Mouse (Mus musculus) left cerebral cortex, adult 11 months (tissue): Measurements from ENCODE around the gene Cdc40.
"Not testable (repeated sequence)": the region's sequence is repeated elsewhere in the genome, so short reads cannot be mapped to it uniquely, and the experiment has no call there.

Experiments
- DNase-seq: peaks from one replicate; pipeline ENCODE4 v3.0.0; 2022; ENCODE audit warnings: low spot score

The Cdc40 gene

GRCm38 (mm10) chr10:40868081-40868480 lies 15.0 kb downstream of the Cdc40 start:
- DNase-seq, result no peak

- no peak for DNase-seq
These were observed 25.5 kb downstream of the Cdc40 start for GRCm38 (mm10) chr10:40857599-40857998.

DNA sequence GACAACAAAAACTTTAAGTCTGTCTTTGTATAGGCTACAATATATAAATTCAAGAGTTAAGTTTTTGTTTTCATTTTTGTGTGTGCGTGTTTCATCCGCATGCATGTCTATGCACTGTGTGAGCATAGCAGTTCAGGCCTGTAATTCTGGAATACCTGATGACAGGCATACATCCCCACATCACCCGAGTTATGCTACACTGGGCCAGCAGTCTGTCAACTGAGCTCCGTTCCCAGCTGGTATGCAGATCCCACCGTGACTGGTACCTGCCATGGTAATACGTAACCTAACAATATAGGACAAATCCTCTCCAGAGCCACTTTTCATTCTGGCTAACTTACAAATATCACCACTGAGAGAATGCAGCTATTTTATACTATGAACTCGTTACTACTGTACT lies 26.4 kb downstream of the Cdc40 start:
- no peak for DNase-seq

- DNase-seq, result no peak
These were observed 27.5 kb downstream of the Cdc40 start for GRCm38 (mm10) chr10:40855616-40856015.

- no peak for DNase-seq
These were observed 32.0 kb downstream of the Cdc40 start for GRCm38 (mm10) chr10:40851138-40851537.

- no peak for DNase-seq
These were observed 32.5 kb downstream of the Cdc40 start for GRCm38 (mm10) chr10:40850644-40851043.

DNA sequence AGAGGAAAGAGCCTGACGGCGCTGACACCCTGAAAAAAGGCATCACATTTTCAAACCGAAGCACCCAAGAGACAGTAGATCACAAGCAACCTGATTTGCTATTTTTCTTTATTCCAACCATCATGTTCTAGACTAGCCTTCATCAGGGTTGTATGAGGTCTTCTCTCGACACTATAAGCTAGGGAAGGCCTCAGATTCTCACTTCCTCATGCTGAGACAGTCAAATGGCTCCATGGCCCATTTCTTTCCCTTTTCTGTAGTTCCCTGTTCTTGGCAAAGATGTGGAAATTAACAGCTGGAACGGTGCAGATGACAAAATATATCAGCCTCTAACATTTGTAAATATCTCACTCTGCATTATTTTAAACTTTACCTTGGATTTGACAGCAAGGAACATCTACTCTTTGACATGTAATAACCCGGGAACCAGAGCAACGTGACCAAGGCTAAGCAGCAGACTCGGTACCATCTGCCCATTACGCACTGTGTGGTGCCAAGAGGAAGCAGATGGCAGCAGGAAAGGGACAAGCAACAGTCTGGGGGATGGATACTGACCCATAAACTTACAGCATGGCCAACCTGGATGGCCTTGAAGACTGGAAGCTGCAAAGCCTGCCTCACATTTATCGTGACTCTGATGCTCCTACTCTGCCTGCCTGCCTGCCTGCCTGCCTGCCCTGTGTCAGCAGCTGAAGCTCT lies 35.8 kb downstream of the Cdc40 start:
- DNase-seq, result no peak

DNA sequence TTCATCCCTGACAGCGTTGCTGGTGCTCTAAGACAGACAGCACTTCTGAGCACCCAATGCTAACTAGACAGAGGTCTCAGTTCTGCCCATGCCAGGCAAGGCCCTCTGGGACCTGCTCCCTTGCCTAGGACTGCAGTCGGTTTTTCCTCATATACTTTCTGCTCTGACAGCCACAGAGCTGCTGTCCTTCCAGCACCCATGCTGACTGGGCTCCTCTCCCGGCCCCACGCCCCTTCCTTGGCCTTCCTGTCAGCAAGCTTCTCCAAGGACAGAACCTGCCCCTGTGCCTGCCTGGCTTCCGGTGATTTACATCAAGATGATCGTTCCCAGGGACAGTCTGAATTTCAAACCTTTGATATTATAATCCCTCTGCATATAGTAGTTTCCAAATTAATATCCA lies 37.5 kb downstream of the Cdc40 start:
- DNase-seq, result no peak

GRCm38 (mm10) chr10:40844546-40844945 lies 38.6 kb downstream of the Cdc40 start:
- no peak for DNase-seq

DNA sequence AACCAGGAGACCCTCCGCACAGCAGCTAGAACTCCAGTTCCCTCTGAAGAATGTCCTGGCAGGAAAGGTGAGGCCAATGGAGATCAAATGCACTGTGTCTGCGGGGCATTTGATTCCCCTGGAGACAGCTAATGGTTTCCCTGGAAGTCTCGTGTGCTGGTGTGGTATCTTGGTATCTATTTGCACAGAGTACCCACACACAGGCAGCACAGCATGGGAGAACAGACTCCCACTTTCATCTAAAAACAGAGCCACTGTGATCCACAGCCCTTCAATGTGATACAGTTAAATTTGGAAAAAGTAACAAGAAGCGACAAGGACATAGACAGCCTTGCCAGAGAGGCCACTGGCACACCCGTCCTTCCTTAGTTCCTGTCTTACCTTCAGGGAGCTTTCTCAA lies 39.3 kb downstream of the Cdc40 start:
- DNase-seq, result no peak

DNA sequence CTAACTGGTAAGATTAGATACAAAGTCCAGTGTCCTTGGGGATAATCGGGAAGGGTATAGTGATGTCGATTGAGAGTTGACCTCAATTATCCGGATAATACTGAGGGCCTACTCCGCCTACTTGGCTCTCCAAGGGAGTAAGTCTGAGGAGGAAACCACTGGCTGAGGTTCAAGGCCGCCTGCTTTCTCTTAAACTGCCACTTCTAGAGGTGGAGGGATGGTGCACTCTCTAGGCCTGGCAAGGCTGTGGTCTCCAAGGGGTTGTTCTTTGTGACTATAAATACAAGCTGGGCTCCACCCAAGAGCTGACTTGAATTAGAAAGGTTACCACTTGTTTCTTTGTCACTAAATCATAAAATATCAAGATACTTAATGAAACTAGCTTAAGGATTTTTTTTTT lies 43.0 kb downstream of the Cdc40 start:
- no peak for DNase-seq

DNA sequence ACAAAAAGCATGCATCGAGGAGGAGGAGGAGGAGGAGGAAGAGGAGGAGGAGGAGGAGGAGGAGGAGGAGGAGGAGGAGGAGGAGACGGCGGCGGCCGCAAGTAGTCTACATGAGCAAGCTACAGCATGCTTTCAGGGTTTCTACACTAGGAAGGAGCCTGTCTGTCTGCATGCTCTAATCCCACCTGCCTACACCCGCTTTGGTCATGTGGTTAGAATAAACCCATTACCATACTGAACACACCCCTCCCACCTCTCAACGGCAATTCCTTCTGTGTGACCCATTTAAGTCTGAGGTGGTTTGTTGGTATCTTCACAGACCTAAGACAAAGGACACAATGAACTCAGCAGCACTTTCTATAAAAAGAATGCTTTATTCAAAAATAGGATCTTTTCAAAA lies 51.8 kb downstream of the Cdc40 start:
- DNase-seq, result no peak

- no peak for DNase-seq
These were observed 52.8 kb downstream of the Cdc40 start for GRCm38 (mm10) chr10:40830312-40830711.

DNA sequence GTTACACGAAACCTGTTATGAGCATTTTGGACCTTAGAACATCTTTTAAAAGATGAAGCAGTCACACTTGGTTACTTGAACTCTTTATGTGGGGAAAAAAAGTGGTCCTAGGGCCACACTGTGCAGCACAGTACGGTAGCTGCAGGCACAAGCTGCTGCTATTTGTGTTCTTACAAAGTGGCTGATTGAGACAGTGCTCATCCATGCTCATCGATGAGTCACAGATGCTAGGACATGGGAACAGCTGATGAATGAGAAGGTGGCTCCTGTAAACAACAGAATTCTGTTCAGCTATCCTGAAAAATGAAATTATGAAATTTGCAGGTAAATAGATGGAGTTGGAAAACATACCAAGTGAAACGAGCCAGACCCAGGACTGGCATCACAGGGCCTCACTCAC lies 55.4 kb downstream of the Cdc40 start:
- no peak for DNase-seq

DNA sequence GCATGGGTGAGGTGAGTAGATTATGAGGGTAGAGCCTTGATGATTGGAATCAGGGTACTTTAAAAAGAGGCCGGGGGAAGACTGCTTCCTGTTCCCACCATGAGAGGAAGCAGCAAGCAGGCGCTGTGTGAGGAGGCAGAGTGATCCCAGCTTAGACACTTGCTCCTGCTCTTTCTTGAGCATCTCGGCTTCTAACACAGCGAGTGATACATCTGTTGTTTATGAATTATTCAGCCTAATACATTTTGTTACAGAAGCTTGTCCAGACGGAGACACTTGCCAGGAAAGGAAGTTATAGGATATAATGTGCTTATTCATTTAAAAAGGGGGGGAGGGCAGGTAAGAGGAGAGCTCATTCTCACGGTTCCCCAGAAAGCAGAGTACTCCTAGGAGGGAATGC lies 57.2 kb downstream of the Cdc40 start:
- no peak for DNase-seq

GRCm38 (mm10) chr10:40816471-40816870 lies 66.6 kb downstream of the Cdc40 start:
- DNase-seq, result no peak

DNA sequence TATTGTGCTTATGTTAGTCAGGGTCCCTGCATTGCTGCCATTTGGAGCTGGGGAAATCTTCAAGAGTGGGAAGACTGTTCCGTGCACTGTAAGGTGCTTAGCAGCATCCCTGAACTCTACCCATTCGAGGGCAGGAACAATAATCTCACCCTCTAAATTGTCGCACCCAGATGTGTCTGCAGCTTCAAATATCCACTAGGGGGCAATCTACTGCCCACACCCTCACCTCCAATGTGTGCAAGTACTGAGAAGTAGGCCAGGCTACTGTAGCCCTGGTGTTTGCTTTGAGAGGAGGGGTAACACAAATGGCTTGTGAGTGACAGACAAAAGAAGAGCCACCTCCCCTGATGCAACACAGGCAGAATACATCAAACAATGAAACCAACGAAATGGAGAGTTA lies 69.5 kb downstream of the Cdc40 start:
- no peak for DNase-seq

GRCm38 (mm10) chr10:40809411-40809910 lies 73.7 kb downstream of the Cdc40 start:
- DNase-seq, result not testable (repeated sequence)

DNA sequence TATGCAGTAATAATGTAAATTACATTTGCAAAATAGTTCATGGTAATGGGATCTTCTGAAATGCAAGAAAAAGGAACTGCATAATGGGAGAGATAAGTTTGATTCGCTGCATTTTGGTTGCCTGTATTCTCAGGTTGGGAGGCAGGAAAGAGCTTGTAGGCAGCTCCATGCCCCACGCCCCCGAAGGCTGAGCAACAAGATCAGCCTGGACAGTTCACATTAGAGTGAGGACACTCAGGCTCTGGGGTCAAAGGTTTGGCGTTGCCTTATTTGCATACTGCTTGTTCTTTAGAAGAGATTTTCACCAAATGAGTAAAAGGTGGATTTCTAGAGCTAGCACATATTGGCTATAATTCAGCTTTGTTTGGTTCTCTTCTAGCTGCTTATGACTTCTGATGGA lies 76.9 kb downstream of the Cdc40 start:
- DNase-seq, result no peak

DNA sequence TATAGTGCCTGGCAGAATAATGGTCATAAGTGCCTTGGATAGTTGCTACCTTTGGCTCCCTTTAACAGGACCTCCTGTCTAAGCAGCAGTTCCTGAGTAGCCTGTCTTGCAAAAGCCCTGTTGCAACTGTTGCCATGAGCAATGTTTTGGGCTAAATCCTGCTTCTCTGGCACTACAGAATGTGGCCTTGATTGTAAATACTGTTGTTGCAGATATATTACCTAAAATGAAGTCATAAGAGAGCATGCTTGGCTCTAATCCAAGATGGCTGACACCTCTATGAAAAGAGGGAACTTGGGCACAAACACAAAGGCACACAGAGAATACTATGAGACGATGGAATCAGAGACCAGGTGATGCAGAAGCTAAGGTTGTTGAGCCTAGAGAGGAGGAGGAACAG lies 77.9 kb downstream of the Cdc40 start:
- DNase-seq, result no peak

DNA sequence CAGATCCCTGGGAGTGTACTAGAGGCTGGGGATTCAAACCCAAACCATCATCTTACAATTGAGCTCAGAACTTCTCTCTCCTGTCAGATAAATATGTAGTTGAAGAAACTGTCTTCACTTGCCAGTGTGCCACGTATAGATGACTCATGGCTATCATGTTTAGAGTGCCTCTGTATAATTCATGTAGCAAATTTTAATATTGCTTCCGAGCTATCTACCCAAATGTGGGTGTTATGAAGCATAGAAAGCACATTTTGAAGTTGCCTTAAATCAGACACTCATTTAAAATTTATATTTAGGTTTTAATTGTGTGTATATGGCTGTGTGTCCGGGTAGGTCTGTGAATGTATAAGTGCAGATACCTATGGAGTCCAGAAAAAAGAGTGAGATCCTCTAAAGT lies 91.0 kb downstream of the Cdc40 start:
- DNase-seq, result no peak

- no peak for DNase-seq
These were observed 92.7 kb downstream of the Cdc40 start for GRCm38 (mm10) chr10:40790406-40790805.
